Mouse (Mus musculus): ENCODE measurements around the gene Irx2.

Gene Irx2

GRCm38 (mm10) chr13:72636331-72636851 is 7.8 kb downstream of the Irx2 start:
- DNase-seq (ENCODE audit: low read depth, low spot score): no peak

GRCm38 (mm10) chr13:72637536-72637935 is 8.9 kb downstream of the Irx2 start:
- no peak for DNase-seq (ENCODE audit: low read depth, low spot score)

- DNase-seq (ENCODE audit: low read depth, low spot score): no peak
Measured at GRCm38 (mm10) chr13:72638401-72639130, 9.9 kb downstream of the Irx2 start.

- peak; percentile 23 for DNase-seq (ENCODE audit: low read depth, low spot score)
Measured at GRCm38 (mm10) chr13:72639441-72640130, 11.0 kb downstream of the Irx2 start.

- DNase-seq (ENCODE audit: low read depth, low spot score): no peak
Measured at GRCm38 (mm10) chr13:72640131-72640521, 11.5 kb downstream of the Irx2 start.

DNA sequence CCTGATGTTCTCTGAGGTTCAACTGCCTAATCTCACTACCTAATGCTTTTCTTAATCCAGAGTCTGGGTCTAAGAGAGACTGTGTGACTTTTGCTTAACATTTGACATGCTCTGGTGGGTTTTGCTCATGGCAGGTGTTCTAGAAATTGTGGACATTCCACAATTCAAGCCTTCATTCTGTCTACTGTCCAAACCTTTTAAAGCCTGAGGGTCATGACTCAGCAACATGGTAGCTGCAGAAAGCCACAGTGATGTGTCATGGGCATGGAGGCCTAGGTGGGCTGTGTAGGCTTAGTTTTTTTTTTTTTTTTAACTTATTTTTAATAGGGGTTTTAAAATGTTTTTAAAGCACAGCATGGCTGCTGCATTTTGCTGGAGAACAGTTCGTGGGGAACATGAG is 27.8 kb downstream of the Irx2 start:
- DNase-seq (ENCODE audit: low read depth, low spot score): no peak

DNA sequence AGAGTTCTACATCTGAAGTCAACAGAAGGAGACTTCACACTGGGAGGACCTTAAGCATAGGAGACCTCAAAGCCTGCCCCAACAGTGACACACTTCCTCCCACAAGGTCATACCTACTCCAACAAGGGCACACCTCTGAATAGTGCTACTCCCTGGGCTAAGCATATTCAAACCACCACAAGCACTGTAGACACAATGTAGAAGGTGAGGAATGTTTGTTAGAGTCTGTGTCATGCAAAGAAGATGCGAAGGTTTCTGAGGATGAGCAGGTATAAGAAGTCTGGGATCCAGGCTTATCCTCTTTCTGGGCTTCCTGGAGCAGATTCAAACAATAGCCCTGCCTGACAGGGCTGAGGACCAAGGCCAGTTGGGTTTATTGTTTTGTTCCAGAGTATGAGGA is 47.2 kb downstream of the Irx2 start:
- DNase-seq (ENCODE audit: low read depth, low spot score): no peak
